Mouse (Mus musculus): ENCODE measurements around the gene Uqcrc2. TPM values are rescaled to one million over a fixed set of nuclear protein-coding genes. Genes with fewer than 3 reads are reported as not detected.

Uqcrc2 gene
- 100 to 1,000 TPM; 224 to 238 TPM for polyA plus RNA-seq (2017; shearing (Covaris generic))

- peak; percentile 99 for ATAC-seq
Measured at GRCm38 (mm10) chr7:120634711-120635361, at the start of gene Uqcrc2. Gene Uqcrc2 (plus strand): TSS chr7:120635176.

GRCm38 (mm10) chr7:120597203-120597743 lies 37.7 kb upstream of the Uqcrc2 start:
- no peak for ATAC-seq

- no peak for ATAC-seq
Measured at GRCm38 (mm10) chr7:120597744-120598243, 37.2 kb upstream of the Uqcrc2 start.

GRCm38 (mm10) chr7:120598355-120598754 lies 36.6 kb upstream of the Uqcrc2 start:
- no peak for ATAC-seq

- no peak for ATAC-seq
Measured at GRCm38 (mm10) chr7:120620075-120620771, 14.8 kb upstream of the Uqcrc2 start.

GRCm38 (mm10) chr7:120620841-120621240 lies 14.1 kb upstream of the Uqcrc2 start:
- no peak for ATAC-seq

GRCm38 (mm10) chr7:120632518-120632917 lies 2.5 kb upstream of the Uqcrc2 start:
- ATAC-seq = no peak

GRCm38 (mm10) chr7:120634301-120634700 lies 675 bp upstream of the Uqcrc2 start:
- ATAC-seq = no peak

GRCm38 (mm10) chr7:120635362-120635781 lies 396 bp downstream of the Uqcrc2 start:
- peak; percentile 48 for ATAC-seq

- ATAC-seq = no peak
Measured at GRCm38 (mm10) chr7:120635821-120636220, 845 bp downstream of the Uqcrc2 start.

- ATAC-seq = no peak
Measured at GRCm38 (mm10) chr7:120643217-120643616, 8.2 kb downstream of the Uqcrc2 start.

- ATAC-seq = no peak
Measured at GRCm38 (mm10) chr7:120647849-120648248, 12.9 kb downstream of the Uqcrc2 start.

- ATAC-seq = no peak
Measured at GRCm38 (mm10) chr7:120662079-120662478, 27.1 kb downstream of the Uqcrc2 start.

GRCm38 (mm10) chr7:120670153-120670875 lies 35.3 kb downstream of the Uqcrc2 start, which contains the start of gene Pdzd9:
Gene Pdzd9 (minus strand): TSS chr7:120670343.
- ATAC-seq = peak; percentile 82

- no peak for ATAC-seq
Measured at GRCm38 (mm10) chr7:120671271-120671670, 36.3 kb downstream of the Uqcrc2 start.

GRCm38 (mm10) chr7:120677001-120677643 lies 42.1 kb downstream of the Uqcrc2 start, which contains the start of gene Mosmo:
Gene Mosmo (plus strand): TSS chr7:120677618.
- ATAC-seq = peak; percentile 81

GRCm38 (mm10) chr7:120677764-120678531 lies 43.0 kb downstream of the Uqcrc2 start:
- peak; percentile 34 for ATAC-seq

GRCm38 (mm10) chr7:120679023-120679422 lies 44.0 kb downstream of the Uqcrc2 start:
- no peak for ATAC-seq

GRCm38 (mm10) chr7:120682002-120682401 lies 47.0 kb downstream of the Uqcrc2 start:
- ATAC-seq = no peak

GRCm38 (mm10) chr7:120684731-120685161 lies 49.8 kb downstream of the Uqcrc2 start:
- peak; percentile 83 for ATAC-seq

GRCm38 (mm10) chr7:120685227-120685626 lies 50.3 kb downstream of the Uqcrc2 start:
- ATAC-seq = no peak

Data from CD4-positive, CD25-positive, alpha-beta regulatory T cell, adult 4 months (primary cell).